Mouse (Mus musculus) cortical plate, adult 2 months (tissue): ENCODE results near the gene Inhbc.
"Not testable (repeated sequence)": the region's sequence is repeated elsewhere in the genome, so short reads cannot be mapped to it uniquely, and the experiment has no call there.

Experiments used
- CTCF ChIP-seq: fragments of 200-500 bp; IDR thresholded peaks from 2 replicates; pipeline ENCODE4 v1.5.1; 2011; ENCODE audit warnings: mild to moderate bottlenecking, control low read depth, low read length; ENCODE audit not compliant: insufficient read depth; ENCODE audit errors: extremely low read depth
- POLR2A ChIP-seq: fragments of 200-500 bp; IDR thresholded peaks from 2 replicates; pipeline ENCODE4 v1.6.1; 2011; ENCODE audit warnings: mild to moderate bottlenecking, low read length, control low read depth; ENCODE audit not compliant: insufficient read depth; ENCODE audit errors: extremely low read depth

GRCm38 (mm10) chr10:127313516-127313915 is 56.7 kb downstream of the Inhbc start:
- not testable (repeated sequence) for TF ChIP-seq CTCF, POLR2A
